Mouse (Mus musculus): Measurements from ENCODE around the gene Nrd1.

Nrd1 gene

GRCm38 (mm10) chr4:109098861-109099260 lies 98.4 kb downstream of the Nrd1 start:
- in situ Hi-C loops (cut with MseI, MboI): no loop called here

GRCm38 (mm10) chr4:109102574-109102973 lies 102.1 kb downstream of the Nrd1 start:
- in situ Hi-C loops (cut with MseI, MboI): no loop called here

- in situ Hi-C loops (cut with MseI, MboI): no loop called here
Measured at GRCm38 (mm10) chr4:109103145-109103883, 102.9 kb downstream of the Nrd1 start.

GRCm38 (mm10) chr4:109105254-109105653 lies 104.8 kb downstream of the Nrd1 start:
- in situ Hi-C loops (cut with MseI, MboI): no loop called here

- in situ Hi-C loops (cut with MseI, MboI): no loop called here
Measured at GRCm38 (mm10) chr4:109106034-109106433, 105.6 kb downstream of the Nrd1 start.

GRCm38 (mm10) chr4:109106594-109106993 lies 106.1 kb downstream of the Nrd1 start:
- in situ Hi-C loops (cut with MseI, MboI): no loop called here

GRCm38 (mm10) chr4:109109012-109109411 lies 108.6 kb downstream of the Nrd1 start:
- in situ Hi-C loops (cut with MseI, MboI): no loop called here

- in situ Hi-C loops (cut with MseI, MboI): no loop called here
Measured at GRCm38 (mm10) chr4:109109686-109110085, 109.2 kb downstream of the Nrd1 start.

GRCm38 (mm10) chr4:109110978-109111377 lies 110.5 kb downstream of the Nrd1 start:
- in situ Hi-C loops (cut with MseI, MboI): no loop called here

All from mouse trophoblast stem cell (cell line).